Mouse (Mus musculus) MEL (cell line): ENCODE data around the gene Trim46.

ENCODE experiments used
- CTCF ChIP-seq, 3 experiments: IDR thresholded peaks in 2 of 3; conservative IDR thresholded peaks in 1 of 3; 2 replicates each; pipeline ENCODE4 v1.5.1; 2011 to 2012; ENCODE audit warnings: low read length in 3 of 3, low read depth in 2 of 3, mild to moderate bottlenecking in 2 of 3, improper control_type of control experiment in 1 of 3, inconsistent platforms in 1 of 3, mixed read lengths in 1 of 3, moderate library complexity in 1 of 3; ENCODE audit not compliant: control insufficient read depth in 1 of 3, insufficient read depth in 1 of 3, poor library complexity in 1 of 3, severe bottlenecking in 1 of 3
- ELF1 ChIP-seq: IDR thresholded peaks from 2 replicates; pipeline ENCODE4 v1.6.1; 2014; ENCODE audit warnings: low read depth, mild to moderate bottlenecking, inconsistent platforms, low read length, improper control_type of control experiment, moderate library complexity
- GATA1 ChIP-seq: IDR thresholded peaks from 2 replicates; pipeline ENCODE4 v1.6.1; 2011; ENCODE audit warnings: low read depth, low read length, improper control_type of control experiment
- MAFK ChIP-seq: IDR thresholded peaks from 2 replicates; pipeline ENCODE4 v1.6.1; 2011; ENCODE audit warnings: low read depth, mild to moderate bottlenecking, low read length, improper control_type of control experiment, borderline replicate concordance
- MAX ChIP-seq: IDR thresholded peaks from 2 replicates; pipeline ENCODE4 v1.6.1; 2011; ENCODE audit warnings: low read length, improper control_type of control experiment
- POLR2A ChIP-seq, 2 experiments: IDR thresholded peaks; 2 replicates each; pipeline ENCODE4 v1.6.1; 2011 to 2012; ENCODE audit warnings: low read length in 2 of 2, mild to moderate bottlenecking in 2 of 2, control low read depth in 1 of 2, improper control_type of control experiment in 1 of 2, low read depth in 1 of 2, moderate library complexity in 1 of 2; ENCODE audit not compliant: control insufficient read depth in 1 of 2, insufficient read depth in 1 of 2, poor library complexity in 1 of 2
- SMC3 ChIP-seq: IDR thresholded peaks from 2 replicates; pipeline ENCODE4 v1.6.1; 2011; ENCODE audit warnings: low read depth, low read length, improper control_type of control experiment

DNA sequence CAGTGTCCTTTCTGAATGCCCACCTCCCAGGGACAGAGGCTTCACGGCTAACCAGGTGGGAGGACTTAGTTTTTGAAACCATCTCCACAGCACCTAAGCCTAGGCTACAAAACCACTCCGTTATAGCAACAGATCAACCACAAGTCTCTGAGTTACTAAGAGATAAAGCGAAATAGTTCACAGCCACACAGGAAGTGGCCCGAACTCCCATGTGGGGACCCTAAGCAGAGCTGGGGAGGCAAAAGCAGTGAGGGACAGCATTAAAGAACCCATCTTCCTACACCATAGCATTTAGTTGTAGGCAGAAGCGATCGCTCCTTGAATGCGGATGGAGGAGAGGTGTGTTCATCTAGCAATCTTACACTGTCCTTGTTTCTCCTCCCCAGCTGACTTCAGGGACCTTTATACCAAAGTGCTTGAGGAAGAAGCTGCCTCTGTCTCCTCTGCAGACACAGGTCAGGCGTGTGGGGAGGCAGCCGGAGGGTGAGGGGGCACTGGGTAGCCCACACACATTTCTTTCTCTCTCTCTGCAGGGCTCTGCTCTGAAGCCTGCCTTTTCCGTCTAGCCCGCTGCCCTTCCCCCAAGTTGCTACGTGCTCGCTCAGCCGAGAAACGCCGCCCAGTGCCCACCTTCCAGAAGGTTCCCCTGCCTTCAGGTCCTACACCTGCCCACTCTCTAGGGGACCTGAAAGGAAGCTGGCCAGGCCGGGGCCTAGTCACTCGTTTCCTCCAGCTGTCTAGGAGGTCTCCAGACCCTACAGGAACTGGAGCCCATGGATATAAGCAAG, 58.2 kb downstream of the Trim46 start:
- no peak for TF ChIP-seq POLR2A (IDR thresholded peaks at IDR 0.05; ENCODE audit: control insufficient read depth in 1 of 2, insufficient read depth in 1 of 2, low read depth in 1 of 2, low read length in 2 of 2, poor library complexity in 1 of 2)
- no peak for TF ChIP-seq MAFK
- TF ChIP-seq SMC3, result no peak
- TF ChIP-seq GATA1, result peak; percentile 68; the same call in 1 of the 2 replicates
- peak; percentile 61; the same call in 1 of the 2 replicates for TF ChIP-seq MAX
- no peak for TF ChIP-seq CTCF (IDR thresholded peaks at IDR 0.05 in 2 of 3, conservative IDR thresholded peaks at IDR 0.05 in 1 of 3; ENCODE audit: control insufficient read depth in 1 of 3, insufficient read depth in 1 of 3, low read depth in 2 of 3, low read length in 3 of 3, poor library complexity in 1 of 3, severe bottlenecking in 1 of 3)
- peak; percentile 72 for TF ChIP-seq ELF1
